Mouse (Mus musculus) urinary bladder, postnatal 14 days (tissue): ENCODE data around the gene Slc25a33.

Source experiments
- DNase-seq: peaks from one replicate; pipeline ENCODE4 v3.0.0; 2021; ENCODE audit warnings: low spot score

Gene Slc25a33

GRCm38 (mm10) chr4:149794010-149794338 lies 19.9 kb upstream of the Slc25a33 start:
- no peak for DNase-seq

DNA sequence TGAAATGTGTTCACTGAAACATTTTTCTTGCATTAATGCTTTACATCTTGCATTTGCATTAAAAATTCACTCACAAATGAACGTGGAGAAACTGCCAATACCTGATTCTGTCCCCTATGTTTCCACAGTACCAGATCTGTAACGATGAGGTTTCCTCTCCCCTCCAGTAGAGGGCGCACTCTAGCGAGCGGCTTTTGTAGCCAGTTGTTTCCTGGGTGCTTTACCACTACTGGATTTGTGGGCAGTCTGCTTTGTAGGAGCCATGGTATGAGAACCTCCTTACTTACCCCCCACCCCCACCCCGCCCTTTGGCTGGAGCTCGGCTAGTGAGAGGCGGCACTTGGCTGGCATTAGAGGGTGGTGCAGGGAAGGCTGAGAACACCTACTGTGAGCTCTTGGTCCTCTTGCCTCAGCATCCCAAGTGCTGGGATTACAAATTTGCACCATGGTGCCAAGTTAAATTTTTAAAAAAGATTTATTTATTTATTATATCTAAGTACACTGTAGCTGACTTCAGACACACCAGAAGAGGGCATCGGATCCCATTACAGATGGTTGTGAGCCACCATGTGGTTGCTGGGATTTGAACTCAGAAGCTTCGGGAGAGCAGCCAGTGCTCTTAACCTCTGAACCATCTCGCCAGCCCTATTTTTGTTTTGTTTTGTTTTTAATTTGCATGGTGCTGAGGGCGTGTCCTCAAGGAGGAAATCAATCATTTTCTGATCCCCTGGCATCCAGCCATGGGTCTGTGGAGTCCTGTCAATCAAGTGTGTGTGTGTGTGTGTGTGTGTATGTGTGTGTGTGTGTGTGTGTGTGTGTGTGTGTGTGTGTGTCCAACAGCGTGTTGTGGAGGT lies 19.3 kb upstream of the Slc25a33 start:
- no peak for DNase-seq

- DNase-seq = no peak
These were observed 18.2 kb upstream of the Slc25a33 start for GRCm38 (mm10) chr4:149792159-149792800.

- no peak for DNase-seq
These were observed 17.4 kb upstream of the Slc25a33 start for GRCm38 (mm10) chr4:149791470-149791869.

DNA sequence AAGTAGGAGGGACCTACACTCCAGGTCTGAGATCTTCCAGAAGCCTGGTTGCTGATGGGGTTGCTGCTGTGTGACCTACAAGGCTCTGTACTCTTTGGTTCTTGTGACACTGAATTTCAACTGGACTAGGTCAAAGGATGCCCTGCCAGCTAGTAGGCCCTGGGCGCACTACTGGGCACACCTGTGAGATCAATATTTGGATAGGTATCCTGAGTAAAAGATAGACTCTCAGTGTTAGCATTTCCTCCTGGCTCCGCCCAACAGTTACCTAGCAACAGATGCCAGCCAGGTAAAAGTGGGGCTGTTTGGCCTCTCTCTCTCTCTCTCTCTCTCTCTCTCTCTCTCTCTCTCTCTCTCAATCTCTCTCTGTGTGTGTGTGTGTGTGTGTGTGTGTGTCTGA lies 16.9 kb upstream of the Slc25a33 start:
- DNase-seq = no peak

DNA sequence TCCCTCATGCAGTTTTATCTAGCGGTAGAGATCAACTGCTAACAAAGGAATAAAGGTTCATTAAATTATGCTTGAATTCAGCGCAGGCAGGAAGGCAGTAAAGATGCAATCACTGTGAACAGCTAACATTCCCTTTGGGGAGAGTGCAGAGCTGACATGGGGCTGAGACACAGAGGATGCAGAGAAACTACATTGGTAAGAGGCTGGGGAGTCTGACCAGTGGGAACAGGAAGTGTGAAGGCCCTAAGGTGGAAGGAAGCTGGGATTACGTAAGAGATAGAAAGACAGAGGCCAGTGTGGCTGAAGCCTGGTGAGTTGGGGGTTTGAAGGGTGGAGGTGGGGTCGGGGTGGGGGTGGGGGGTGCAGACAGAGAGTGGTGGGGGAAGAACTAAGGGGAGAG lies 16.5 kb upstream of the Slc25a33 start:
- no peak for DNase-seq

DNA sequence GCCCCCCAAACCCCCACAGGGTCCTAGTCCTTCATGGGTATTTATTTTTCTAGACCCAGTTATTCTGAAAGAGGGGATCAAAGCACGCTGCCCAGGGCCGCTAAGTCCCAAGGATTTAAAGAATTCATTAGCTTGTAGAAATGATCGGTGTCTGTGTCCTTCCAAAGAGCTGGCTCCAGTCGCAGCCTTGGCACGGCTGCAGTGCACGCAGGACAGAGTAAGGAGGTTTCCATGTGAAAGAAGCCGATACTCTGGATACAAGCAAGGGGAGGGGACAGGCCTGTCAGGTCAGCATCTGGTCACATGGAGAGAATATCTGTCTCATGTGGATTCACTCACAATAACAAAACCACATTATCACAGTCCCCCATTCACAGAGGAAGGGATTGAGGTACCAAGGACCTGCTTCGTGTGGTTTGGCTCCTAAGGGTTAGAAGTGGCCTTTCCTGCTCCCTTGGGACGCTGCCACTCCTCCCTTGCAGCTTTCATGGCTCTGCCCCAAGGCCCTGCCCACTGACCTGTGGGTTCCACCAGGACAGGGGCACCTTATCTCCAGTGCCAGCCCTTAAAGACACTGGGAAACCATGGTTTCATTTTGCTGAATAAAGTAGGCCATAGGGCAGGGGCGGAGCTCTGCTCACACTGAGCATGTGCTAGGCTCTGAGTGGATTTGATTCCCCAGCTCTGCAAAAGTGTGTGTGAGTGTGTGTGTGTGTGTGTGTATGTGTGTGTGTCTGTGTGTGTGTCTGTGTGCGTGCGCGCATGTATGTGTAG lies 15.5 kb upstream of the Slc25a33 start:
- DNase-seq = peak; percentile 54

DNA sequence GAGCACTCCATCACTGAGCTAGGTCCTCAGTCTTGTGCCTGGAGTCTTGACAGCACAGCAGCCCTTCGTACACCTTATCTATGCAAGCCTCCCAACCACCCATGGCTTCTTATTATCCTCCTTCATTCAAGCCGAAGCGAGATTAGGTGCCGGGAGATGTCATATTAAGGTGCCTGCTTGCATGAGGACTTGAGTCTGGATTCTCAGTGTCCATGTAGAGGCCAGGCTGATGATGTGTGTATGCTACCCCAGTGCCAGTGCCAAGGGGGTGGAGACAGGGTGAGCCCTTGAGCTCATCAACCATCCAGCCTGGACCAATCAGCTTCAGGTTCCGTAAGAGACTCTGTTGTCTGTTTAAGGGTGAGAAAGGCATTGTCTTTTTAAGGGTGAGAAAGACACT lies 10.8 kb upstream of the Slc25a33 start:
- no peak for DNase-seq

DNA sequence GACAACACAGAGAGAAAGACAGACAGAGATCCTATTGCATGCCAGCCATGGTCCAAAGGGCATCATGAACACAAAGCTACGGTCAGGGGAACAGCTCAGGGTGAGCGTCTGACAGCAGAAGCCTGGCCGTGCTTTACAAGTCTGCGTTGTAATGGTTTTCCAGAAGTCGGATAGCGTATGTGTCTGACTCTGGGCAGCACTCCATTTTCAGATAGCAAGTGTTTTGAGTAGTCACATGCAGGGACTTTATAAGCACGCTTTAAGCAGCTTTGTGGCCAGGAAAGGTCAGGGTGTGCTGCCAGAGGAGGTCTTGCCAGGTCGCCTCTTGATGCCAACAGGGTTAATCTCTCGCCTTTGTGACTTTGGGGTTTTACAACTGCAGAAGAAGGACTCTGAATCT lies 10.3 kb upstream of the Slc25a33 start:
- no peak for DNase-seq

DNA sequence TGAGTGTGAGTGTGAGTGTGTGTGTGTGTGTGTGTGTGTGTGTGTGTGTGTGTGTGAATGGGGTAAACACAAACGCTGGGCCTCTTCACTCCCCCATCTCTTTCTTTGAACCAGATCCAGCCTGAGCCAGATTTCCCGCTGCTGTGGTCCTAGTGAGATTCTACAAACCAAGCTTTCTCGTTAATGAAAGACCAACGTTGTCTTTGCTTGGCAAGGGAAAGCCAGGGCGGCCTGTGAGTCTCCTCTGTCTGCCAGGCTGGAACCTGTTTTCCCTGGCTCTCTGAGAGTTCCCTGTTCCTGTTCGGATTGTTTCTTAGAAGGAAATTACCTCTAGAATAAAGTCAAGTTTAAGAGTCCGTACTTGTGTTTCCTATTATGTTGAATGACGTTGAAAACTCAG lies 8.9 kb upstream of the Slc25a33 start:
- DNase-seq = no peak

- DNase-seq = no peak
These were observed 6.7 kb upstream of the Slc25a33 start for GRCm38 (mm10) chr4:149780565-149781356.

- no peak for DNase-seq
These were observed 5.9 kb upstream of the Slc25a33 start for GRCm38 (mm10) chr4:149779966-149780365.

DNA sequence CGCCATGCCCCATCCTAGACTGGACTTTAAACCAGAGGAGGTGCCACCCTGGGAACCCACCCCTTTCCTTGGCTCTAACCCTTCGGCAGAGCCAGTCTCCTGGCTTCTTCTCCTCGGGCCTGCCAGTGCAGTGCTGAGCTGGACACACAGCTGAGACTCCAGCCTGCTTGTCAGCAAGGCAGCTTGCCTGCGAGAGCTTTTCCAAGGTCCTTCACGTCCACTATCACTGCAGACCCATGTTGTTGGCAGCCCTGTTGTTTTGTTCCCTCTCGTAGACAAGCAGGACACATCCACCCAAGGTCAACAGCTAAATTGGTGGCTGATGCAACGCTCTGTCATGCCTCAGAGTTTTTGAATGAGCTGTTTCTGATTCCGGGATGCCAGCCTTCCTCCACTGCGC lies 3.0 kb upstream of the Slc25a33 start:
- DNase-seq = no peak

DNA sequence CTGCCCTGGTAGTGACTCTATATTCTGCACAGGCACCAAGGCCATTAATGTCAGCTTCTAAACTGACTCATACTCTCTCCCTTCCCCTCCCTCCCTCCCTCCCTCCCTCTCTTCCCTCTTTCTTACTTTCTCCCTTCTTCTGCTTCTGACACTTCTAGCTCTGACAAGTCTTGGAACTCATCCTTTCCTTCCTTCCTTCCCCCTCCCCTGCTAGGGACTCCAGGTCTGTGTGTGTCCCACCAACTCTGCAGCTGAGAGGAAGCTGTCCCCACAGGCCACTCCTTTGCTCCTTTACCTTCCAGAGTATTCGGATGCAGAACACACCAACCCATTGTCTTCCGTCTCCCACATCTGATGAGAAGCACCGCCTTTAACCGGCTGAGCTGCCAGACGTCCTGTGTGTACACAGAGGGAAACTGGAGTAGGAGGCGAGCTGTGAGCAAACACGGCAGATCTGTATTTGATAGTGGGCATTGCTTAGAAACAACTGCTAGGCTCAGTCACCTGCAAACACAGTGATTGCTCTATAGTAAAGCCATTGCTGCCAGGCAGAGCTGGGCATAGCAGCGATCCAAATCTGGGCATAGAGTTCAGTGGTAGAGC lies 1.8 kb upstream of the Slc25a33 start:
- peak; percentile 46 for DNase-seq

DNA sequence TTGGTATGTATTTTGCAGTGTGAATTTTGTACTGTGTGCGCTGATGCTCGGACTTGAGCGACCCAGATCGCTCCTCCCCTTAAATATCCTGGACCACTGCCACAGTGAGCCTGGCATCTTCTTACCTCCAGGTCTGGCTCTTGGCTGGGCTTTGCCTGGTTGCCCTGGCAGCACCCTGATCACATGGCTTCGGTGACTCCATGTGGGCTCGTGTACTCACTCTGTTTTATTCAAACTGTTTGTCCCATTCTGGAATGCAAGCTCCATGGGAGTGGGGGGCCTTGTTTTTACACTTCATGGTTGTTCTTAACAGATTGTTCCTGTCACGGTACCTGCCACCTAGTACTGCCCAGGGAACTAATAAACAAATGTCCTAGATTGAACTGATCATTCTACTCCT lies 1.3 kb upstream of the Slc25a33 start:
- DNase-seq = peak; percentile 49

DNA sequence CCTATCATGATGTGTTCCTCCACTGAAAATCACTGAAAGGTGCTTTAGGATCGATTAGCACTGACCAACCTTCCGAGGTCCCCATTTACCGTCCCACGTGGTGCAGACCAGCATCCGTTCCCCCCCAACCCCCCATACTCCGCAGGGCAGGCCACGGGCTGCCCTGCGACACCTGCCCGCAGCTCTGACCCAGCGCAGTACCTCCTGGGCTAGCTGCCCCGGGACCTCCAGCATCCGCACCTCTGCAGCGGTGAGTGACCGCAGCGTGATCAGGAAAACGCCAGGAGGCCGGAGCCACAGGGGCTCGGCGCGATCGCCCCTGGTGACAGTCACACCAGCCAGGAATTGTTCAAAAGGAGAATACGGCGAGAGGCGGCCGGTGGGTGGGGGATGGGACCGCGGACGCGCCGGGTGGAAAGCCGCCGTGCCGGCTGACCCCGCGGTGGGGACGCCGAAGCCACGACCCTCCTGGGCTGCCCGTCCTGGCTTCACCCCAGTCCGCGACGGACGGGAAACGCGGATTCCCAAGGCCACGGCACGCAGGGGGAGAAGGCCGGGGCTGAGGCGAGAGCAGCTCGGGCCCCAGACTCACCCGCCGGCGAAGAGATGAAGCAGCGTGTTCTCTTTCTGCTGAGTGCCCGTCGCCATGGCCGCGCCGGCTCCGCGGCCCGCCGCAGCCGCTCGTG lies 526 bp downstream of the Slc25a33 start:
- DNase-seq = peak; percentile 38

- no peak for DNase-seq
These were observed 1.7 kb downstream of the Slc25a33 start for GRCm38 (mm10) chr4:149772394-149772793.

GRCm38 (mm10) chr4:149765201-149765600 lies 8.9 kb downstream of the Slc25a33 start:
- DNase-seq = no peak

DNA sequence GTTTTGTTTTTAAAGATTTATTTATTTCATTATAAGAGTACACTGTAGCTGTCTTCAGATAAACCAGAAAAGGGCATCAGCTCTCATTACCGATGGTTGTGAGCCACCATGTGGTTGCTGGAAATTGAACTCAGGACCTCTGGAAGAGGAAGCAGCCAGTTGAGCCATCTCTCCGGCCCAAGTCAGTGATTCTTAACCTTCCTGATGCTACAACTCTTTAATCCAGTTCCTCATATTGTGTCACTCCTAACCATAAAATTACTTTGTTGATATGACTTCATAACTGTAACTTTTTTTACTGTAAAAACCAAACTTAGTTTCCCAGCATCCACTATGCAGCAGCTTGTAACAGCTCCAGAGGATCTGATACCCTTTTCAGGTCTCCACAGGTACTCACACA lies 10.7 kb downstream of the Slc25a33 start:
- DNase-seq = no peak

DNA sequence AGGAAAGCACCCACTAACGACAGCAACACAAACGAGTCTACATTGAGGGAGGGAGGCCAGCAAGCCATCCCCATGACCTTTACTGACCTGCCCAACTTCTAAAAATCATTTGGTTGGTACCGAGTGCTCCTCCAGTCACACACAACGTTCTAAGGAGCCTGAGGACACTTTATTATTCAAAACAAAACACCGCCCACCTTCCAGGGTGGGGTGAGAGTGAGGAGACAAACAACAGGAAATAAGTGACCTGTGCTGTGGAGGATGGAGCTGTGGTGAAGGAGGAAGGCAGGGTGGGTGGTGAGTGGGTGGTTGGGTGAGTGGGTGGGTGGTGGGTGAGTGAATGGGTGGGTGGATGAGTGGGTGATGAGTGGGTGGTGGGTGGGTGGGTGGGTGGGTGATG lies 14.6 kb downstream of the Slc25a33 start:
- DNase-seq = no peak

DNA sequence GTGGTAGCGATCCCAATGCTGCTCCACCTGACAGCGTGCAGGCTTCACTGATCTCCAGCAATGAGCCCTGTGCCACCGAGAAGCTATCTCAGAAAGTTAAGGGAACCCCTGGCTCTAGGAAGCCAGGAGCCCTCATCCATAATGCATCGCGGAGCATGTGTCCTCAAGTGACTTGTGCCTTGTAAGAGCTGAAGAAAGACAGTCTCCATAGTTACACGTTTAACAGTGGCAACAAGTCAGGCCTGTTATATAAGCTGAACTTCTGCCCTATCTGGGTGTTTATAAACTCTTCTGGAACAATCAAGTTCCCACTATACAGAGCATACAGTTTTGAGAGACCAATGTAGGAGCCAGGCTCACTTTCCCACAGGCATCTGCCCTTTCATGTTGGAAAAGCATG lies 15.7 kb downstream of the Slc25a33 start:
- no peak for DNase-seq
